Mouse (Mus musculus) NIH3T3 (cell line): ENCODE measurements at regions not wholly inside any gene's neighbourhood (a gene's known extent, or its start where the extent isn't known, plus 50 kb on each side); places are given as distances from the start of the nearest gene placed in this dataset.
A peak's percentile ranks its signal among the peaks of the same experiment; 100 is the strongest.

Experiments
- DNase-seq: peaks from one replicate; pipeline ENCODE4 v3.0.0-alpha.2; 2012; ENCODE audit warnings: low read depth

DNA sequence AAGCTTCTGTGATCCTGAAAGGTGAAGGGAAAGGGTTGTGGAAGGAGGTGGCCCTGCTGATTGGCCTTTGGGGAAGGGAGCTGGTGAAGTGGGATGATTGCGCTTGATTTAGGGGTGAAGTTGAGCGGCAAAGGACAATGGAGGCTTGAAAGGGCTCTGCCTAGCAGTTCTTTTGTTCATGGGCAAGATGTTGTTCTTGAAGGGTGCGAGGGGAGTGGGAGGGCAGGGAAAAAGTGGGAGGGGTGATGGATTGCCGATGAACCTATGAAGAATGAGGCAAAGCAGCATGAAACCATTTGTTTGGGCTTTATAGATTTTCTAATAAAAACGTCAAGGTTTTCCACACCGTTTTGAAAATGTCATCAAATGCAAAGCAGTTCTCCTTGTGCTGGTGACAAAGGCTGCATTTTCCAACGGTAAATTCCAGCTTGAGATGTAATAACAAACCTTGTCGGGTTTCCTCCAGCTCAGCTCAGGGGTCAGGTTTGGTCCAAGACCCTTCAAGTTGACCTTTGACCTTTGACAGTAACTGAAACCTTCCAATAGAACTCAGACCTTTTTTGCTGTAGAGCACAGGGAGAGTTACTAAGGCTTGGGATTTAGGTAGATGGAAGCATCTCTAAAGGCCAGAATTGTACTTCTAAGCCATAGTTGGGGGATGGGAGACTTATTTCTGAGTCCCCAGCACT, 767.2 kb upstream of the Car8 start:
- DNase-seq, result no peak

DNA sequence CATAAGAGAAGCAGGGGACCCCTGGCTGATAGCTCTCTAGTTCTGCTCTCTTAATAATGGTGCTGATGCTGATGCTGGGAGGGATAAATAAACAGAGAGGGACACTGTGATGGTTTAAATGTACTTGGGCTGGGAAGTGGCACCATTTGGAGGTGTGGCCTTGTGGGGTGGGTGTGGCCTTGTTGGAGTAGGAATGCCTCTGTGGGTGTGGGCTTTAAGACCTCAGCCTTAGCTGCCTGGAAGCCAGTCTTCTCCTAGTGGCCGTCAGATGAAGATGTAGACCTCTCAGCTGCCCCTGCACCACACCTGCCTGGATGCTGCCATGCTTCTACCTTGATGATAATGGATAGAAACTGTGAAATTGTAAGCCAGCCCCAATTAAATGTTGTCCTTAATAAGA, 765.0 kb upstream of the Car8 start:
- no peak for DNase-seq

DNA sequence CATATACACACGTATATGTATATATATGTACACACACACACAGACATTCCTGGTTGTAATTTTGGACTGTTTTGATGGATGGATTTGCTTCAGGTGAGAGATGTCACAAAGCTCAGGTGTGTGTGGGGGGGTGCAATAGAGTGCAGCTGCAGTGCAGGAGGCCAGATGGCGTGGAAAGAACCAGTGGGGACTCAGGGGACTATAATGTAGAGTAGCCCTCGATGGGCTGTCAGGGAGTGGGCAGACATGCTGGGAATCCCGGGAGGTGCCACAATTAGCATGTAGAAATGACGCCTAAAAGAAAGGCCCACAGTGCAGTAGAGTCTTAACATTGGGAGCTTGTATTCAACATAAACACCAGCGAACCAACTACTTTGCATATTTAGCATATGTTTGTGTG, 763.5 kb upstream of the Car8 start:
- DNase-seq, result no peak

DNA sequence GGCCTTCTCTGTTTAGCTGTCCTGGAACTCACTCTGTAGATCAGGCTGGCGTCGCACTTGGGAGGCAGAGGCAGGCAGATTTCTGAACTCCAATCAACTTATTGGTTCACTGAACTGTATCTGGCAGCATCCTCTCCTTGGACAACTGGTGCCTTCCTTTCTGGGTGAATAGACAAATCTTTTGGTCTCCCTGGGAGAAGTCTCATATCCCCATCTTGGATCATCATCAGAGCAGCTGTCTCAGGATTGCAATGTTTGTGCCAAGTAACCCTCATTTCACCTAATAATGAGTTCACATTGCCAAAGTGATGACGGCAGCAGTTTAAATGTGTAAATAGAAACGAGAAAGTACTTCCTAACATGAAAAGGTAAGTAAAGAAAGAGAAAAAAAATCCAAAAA, 759.8 kb upstream of the Car8 start:
- no peak for DNase-seq

DNA sequence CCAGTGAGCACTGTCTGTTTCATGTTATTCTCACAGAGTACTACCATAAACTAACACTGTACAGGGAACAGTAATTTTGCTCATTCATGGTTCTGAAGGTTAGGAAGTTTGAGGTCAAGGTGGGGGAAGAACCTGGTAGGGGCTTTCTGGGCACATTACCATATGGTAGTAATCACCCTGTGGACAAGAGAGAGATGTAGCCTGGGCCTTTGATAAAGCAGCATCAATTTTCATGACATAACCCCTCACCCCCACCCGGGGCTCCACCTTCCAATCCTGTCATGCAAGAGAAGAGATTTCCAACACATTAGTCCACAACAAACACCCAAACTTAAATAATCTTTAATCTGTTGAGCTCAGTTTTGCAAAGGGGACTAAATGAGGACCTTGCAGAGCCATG, 753.3 kb upstream of the Car8 start:
- DNase-seq, result no peak

DNA sequence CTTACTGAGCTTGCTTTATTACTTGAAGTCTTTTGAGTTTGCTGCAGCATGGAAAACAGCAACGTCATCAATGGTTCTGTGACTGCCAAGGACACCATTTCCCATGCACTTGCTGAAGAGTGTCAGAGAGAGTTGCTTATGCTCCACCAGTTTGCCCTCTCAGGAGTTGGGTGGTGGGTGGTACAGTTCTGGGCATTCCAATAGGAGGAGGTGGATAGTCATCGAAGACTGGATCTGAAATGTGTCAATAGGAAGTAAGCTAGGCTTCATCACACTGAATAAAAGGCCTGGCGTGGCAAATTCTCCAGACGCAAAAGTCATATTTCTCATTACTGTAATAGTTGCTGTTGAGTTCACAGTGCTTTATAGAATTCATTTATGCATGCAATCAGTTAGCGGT, 751.7 kb upstream of the Car8 start:
- no peak for DNase-seq

DNA sequence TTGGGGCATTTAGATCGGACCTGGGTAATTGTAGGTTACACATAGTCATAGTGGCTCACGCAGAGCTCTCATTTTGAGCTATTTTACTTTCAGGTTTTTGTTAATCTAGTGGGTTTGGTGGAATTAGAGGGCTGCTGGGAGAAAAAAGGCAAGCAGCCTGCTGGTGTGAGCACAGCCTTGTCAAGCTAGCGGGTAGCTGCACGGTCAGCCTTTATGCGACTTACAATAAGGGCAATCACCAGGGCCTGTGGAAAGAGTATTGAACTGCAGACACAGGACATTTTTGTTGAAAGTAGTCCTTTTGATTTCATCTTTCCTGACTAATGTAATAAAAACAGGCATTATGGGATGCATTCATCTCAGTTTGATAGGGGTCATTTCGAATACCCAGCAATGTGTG, 750.8 kb upstream of the Car8 start:
- no peak for DNase-seq

DNA sequence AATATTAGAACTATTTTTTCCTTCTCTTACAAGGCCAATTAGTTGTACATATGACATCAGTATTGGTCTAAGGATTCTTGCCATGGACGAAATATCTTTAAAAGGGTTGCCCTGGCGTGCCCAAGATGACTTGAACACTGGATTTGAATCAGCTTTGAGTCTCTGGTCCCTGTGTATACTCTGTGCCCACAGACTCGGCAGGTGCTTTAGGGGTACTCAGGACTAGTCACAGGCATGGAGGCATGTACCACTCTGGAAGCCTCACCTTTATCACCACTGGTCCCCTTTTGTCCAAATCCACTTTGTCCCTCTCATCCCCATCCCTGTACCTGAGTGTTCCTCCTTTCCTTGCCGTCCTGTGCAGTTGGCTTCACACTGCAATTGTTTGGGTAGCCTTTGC, 750.3 kb upstream of the Car8 start:
- no peak for DNase-seq

DNA sequence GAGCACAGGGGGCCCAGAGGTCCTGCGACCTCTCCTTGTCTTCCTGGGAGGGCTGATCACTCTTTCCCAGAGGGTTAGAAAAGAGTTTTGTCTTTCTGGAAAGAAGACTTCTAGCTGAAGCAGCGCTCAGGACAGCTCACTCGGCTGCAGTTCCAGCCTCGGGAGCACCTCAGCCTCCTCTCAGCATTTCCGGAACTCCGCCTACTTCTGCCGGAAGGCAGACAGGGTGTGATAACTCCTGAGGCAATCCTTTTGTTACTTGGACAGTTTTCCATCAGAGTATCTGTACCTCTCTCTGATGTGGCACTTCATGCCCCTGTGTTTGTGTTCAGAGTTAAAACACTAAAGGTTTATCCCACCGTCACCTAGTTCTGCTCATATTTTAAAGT, 749.5 kb upstream of the Car8 start:
- no peak for DNase-seq

DNA sequence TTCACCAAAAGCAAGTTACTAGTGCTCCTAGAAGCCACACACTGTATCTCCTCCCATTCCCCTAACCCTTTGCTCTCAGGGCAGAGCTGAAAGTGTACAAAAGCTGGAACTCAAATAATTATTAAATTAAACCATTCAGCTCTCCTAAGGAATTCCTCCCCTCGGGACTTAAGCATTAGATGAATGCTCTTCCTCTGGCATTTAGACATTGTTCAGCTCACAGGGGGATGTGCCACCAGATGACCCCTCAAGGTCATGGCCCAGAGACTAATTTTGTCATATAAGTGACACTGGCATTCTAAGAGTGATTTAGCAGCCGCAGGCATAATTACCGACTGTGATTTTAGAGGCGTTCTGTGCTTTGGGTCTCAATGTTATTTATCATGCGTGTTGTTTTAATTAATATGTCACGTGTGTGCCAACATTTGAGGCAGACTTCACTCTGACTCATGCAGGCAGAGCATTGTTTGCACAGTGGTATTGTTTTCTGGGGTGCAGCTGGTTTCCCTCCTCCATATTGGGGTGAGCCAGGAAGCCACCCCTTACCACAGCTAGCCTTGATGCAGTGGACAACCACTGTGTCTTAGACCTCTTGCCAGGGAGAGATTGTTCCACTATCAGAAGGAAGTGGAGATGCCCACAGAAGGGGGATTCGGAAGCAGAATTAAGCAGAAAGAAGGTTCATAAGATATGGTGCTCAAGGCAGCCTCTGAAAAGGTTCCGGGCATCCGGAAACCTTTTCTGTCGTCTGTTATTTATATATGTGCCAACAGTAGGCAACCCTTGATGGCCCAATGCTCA, 748.9 kb upstream of the Car8 start:
- DNase-seq, result no peak

DNA sequence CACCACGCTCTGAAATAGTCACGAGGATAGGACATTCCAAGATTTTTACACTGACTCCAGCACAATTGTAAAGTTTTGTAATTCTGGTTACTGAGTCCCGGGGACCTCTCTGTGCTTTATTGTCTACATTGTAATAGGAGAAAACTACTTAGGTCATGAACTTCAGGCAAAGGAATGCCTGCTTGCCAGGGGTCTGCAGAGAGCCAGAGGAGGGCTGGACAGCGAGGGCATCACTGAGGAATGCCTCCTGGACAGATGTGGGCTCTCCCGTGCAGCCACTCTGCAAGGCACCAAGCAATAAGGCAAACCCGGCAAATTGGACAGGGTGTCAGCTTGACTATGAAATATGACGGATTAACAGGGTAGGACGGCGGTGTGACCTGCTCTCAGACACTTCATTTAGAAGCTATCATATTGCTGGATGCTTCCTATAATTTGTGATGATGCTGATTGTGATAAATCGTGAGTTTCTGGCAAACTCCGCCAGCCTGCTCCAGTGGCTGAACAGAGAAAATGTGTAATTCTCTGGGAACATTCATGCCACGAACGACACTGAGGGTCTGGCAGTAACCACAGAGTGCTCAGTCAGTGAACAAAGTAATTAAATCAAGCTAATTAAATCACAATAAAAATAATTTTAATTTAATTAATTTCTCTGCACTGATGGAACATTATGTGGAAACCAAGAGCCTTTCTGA, 747.7 kb upstream of the Car8 start:
- DNase-seq, result no peak

DNA sequence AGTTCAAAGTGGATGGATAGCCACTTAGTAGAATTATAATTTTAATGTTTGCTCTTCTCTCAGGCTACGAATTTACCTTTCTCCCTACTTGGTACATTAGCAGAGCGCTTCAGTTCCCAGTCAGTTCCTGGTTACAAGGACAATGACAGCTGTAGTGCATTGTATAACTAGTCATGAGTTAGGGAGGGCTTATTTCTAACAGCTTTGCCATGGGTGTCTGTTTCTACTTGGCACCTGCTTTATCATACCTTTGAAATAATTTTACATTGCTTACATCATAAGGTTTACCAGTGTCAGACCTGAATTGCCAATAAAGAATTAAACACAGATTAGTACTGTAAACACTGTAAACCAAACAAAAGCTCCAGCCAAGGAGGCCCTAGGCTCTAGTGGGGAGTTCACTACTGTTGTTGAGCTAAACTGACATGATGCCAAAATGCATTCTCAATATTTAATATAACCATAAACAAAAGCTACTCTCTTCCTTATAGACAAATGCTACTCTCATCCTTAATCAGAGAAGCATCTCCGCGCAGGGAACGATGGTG, 745.3 kb upstream of the Car8 start:
- DNase-seq, result no peak

DNA sequence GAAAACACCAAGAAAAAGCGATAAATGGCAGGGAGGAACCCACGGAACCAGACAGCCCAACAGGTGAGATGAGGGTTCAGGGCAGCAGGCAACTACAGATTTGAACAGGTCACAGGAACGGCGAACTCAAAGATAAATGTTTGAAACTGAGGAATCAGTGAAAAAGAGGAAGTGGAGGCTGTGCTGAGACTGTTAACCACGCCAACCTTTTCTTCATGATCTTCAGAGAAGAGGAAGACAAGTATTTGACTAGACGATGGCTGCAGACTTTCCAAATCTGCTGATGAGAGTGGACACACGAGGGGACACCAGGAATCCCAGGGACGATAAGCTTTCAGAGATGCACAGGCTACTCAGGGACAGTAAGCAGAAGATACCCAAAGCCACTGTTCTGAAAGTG, 740.1 kb upstream of the Car8 start:
- DNase-seq, result no peak

DNA sequence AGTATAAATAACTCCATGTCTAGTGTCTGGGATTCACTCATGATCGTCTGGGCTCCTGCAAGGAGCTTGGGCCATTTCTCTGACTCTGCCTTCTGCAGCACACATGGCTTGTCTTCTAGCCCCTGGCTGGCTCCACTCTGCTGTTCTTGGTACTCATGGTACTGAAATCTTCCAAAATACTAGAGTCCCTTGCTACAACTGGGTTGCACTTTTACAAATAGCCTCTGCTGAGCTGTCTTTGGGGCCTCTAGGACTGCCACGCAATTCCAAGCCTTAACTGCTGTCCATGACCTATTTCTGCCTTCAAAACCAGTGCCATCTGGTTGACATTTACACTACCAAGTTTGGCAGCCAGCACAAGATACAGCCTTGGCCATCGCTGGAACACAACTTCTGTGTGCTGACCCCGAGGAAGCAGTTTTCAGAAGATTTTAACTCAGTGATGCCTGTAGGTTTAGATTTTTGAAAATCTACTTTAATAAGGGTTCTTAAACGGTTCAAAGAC, 731.2 kb upstream of the Car8 start:
- no peak for DNase-seq

DNA sequence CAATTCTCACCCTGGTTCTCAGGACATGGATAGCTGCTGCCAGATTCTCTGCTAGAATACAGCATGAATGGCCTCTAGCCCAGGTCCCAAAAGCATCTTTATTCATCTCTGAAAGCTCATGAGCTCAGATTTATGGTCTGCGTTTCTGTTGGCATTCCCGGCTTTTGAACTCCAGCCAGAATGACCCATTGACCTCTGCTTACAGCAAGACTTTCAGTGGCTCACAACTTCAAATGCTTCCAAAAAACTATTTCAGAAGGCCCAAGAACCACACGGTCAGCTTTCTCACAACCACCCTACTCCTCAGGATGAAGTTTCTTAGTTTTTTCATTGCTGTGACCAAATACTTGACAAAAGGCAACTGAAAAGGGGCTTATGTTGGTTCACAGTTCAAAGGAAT, 729.9 kb upstream of the Car8 start:
- peak; percentile 38 for DNase-seq

DNA sequence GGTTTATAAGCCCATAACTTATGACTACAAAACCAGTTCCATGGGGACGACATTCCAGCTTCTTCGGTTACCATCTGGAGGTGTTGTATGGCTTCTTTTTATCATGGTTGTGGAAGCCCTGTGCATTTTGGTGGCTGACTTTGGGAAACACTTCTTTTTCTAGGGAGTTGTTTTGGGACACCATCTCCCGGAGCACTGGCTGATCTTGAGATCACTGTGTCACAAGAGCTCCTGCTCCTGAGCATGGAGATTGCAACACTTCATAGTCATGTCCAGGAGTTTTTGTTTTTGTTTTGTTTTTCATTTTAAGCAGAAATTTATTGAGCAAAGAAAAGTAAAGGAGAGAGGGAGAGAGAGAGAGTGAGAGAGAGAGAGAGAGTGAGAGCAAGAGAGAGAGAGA, 729.1 kb upstream of the Car8 start:
- no peak for DNase-seq

DNA sequence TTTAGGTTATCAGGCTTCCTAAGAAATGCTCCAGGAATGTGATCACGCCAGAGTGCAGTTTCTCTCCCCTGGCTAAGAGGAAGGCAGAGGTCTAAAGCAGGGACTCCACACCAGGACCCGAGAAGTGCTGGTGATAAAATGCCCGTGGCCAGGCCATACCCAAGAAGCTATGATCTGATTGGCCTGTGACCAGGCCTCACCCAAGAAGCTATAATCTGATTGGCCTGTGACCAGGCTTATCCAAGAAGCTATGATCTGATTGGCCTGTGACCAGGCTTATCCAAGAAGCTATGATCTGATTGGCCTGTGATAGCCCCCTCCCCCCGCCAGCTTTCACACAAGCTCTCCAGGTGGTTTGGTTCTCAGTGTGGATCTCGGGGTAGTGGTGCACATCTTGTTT, 726.7 kb upstream of the Car8 start:
- peak; percentile 34 for DNase-seq

DNA sequence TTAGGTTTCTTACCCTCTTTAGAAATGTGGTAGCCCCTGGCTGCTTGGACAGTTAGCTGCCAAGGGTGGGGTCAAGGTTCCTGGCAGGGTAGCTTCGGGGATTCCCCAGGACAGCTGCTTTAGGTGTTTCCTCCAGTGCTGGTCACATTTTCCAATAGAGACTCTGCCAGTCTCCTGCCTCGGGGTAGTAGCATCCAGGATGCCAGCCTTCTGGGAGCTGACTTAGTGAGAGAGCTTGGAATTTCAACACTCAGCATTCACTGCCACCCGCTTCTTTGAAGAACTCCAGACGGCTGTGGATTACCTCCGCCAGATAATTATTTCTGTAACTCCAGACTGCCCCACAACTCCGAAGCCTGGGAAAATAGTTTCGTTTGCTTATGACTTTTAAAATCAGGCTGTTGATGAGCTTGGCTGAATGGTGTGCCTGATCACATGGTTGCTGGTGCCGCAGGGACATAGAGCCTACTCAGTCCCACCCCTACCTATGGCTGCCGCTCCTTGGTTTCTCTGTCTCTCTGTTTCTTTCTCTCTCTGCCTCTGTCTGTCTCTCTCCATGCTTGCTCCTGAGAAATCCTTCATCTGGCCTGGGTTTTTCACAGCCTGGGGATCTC, 724.2 kb upstream of the Car8 start:
- no peak for DNase-seq

DNA sequence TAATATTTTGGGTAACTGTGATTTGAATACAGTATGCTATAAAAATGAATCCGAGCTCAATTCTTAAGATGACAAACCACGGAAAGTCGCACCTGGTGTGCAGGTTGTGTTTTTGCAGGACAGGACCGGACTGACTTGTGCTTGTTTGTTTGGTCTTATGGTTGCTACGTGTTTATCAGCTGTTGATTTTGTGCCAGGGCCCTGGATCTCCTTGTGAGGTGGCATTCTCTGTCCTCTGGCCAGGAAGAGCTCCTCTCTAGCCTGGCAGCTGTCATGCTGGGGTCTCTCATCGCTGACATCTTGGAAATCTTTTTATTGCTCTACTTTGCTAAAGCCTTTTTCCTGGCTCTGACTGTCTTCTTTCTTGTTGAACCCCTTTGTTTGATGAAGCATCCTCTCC, 723.0 kb upstream of the Car8 start:
- DNase-seq, result no peak

DNA sequence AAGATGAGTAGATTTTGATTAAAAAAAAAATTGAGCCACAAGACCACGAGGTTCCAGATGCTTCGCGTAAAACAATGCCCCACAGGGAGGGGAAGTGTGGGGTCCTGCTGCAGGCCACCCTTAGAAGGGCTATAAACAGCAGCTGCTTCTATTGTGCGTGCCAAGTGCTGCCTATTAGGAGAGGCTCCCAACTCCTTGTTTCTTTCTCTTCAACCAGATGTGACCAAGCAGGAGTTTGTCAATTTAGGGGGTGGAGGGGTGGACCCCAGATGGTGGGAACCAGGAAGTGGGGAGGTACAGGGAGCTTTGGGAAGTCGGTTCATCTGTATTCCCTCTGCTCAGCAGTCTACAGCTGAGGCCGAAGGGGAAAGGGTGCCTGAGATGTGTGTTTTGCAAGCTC, 718.9 kb upstream of the Car8 start:
- no peak for DNase-seq

DNA sequence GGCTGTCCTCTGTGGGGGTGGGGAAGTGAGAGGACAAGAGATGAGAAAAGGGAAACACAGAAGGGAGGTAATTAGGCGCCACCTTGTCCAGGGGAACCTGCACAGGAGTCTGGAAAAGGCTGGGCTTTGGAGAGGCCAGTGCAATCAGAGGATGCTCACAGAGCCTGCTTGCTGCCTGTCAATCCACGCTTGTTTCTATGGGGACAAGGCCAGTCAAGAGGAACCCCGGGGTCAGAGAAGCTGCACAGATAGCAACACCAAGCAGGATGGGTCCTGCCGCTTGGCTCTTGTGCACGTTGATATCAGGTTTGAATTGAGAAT, 718.1 kb upstream of the Car8 start:
- no peak for DNase-seq

DNA sequence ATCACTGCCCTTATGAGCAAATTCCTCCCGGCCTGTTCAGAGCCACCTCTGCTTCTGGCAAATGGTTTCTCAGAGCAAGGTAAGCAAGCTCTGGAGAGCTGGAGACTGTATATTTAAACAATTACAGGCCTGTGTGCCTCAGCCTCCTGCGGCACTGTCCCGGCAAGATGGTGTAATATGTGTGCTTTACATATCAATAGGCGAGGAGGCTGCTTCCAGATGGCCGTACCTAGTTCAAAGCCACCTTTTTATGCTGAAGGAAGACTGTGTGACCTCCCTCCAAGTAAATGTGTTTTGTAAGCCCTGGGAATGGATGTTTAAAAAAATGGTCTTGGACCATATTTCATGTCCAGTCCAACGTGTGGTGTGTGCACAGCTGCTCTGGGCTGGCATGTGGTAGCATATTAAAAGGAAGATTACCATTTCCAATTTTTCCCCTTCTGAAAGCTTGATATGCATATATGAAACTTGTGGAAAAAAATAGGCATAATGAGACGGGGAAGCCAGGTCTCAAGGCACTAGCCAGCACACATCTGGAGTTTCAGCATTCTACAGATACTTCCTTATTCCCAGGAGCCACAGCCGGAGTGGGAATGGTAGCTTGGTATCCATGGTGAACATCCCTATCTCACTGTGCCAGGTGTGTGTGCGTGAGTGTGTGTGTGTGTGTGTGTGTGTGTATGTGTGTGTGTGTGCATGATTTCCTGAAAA, 717.6 kb upstream of the Car8 start:
- DNase-seq, result no peak
